Mouse (Mus musculus): ENCODE measurements around the gene Il19.

DNA sequence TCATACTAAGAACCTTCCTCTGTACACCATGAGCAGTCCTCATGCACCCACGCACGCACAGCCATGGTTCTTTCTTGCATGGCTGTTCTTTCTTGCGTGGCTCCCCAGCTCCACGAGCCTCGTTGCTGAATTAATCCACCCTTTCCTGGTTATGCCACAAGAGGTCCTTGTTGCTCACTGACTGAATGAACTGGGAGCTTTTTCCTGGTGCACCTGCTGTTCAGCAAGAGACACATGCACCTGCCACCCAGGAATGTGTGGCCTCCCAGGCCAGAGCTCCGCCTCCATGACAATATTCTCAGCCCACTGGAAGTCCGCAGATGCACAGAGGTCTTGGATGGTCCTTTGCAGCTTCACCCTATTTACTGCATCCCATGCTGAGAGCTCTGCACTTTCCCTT lies 44.5 kb upstream of the Il19 start:
- TF ChIP-seq CTCF (IDR thresholded peaks at IDR 0.05; ENCODE audit: control insufficient read depth, insufficient read depth, insufficient replicate concordance, low read depth, low read length) (no peak), POLR2A (IDR thresholded peaks at IDR 0.05; ENCODE audit: control insufficient read depth, low read depth, low read length) (no peak)
